Mouse (Mus musculus) E14TG2a.4 (cell line): ENCODE data around the gene Ssh3.

Source experiments
- CTCF ChIP-seq: conservative IDR thresholded peaks from 2 replicates; pipeline ENCODE4 v1.5.1; 2014; ENCODE audit warnings: low read length
- NANOG ChIP-seq: IDR thresholded peaks from 2 replicates; pipeline ENCODE4 v1.6.1; 2014; ENCODE audit warnings: borderline replicate concordance, low read length, mixed read lengths
- POU5F1 ChIP-seq: IDR thresholded peaks from 2 replicates; pipeline ENCODE4 v1.6.1; 2014; ENCODE audit warnings: low read length, borderline replicate concordance

DNA sequence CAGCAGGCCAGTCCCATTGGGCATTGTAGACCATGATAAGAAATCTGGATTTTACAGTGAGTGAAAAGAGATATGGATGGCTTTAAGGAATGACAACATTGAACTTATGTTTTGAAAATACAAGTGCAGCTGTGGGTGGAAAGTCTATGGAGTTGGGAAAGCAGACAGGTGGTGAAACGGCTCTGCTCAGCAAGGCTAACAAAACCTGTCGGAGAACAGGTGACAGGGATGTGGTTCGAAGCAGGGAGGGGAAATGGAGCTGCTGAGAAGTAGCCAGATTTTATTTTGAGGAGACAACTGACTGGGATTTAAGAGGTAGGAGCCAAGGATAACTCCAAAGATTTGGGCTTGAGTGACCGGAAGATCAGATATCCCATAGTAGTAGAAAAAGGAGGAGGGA, 34.4 kb downstream of the Ssh3 start:
- no peak for TF ChIP-seq CTCF
- no peak for TF ChIP-seq NANOG
- no peak for TF ChIP-seq POU5F1
